ENCODE assay signal across 8 mouse cellular contexts in genomic region chr11:63128784-63129183, GRCm38 (mm10). TPM values are rescaled to one million over a fixed set of nuclear protein-coding genes. Genes with fewer than 3 reads are reported as not detected.
A peak's percentile ranks its signal among the peaks of the same experiment; 100 is the strongest.
DNase-seq lines count a peak whose midpoint lies in the region; ATAC-seq and TF ChIP-seq lines count a peak whose summit lies in the region.
"Had no signal": no experiment of that assay in that cellular context is flagged by ENCODE, and none has a peak within 500 bp of the region (broad histone marks: within the 10 kb centered on the region; RNA-seq: fewer than 3 reads in every experiment).

Gene Pmp22 (plus strand): TSS chr11:63128982.

- 0 out of 2 replicates have a peak, but pooled peaks cover 8% of the 10 kb centered on the region for H3K27me3 ChIP-seq in ES-Bruce4 (ENCODE audit: control insufficient read depth, insufficient read depth, low read length, poor library complexity, severe bottlenecking)
- peaks cover 19% of the 10 kb centered on the region for H3K27me3 ChIP-seq in hindbrain, embryonic 16.5 days (replicated peaks; ENCODE audit: control insufficient read depth, insufficient read depth, low read length)

- no peak within 1 kb of the TSS; the same call in 1 of the 2 replicates for H3K4me2 ChIP-seq in hindbrain, embryonic 16.5 days (ENCODE audit: low read length)

- H3K9me3 ChIP-seq in ES-Bruce4 (replicated peaks; ENCODE audit: control insufficient read depth, insufficient read depth, low read length, poor library complexity, severe bottlenecking) = no peaks in the 10 kb centered on the region
- H3K9me3 ChIP-seq in hindbrain, embryonic 16.5 days (ENCODE audit: control insufficient read depth, low read length) = no peaks in the 10 kb centered on the region

- no peak within 1 kb of the TSS for H3K27ac ChIP-seq in ES-Bruce4 (ENCODE audit: insufficient read depth, low read length)
- no peak within 1 kb of the TSS for H3K27ac ChIP-seq in hindbrain, embryonic 16.5 days (ENCODE audit: low read depth, low read length)

- TF ChIP-seq EP300 in ES-Bruce4 (IDR thresholded peaks at IDR 0.05; ENCODE audit: insufficient read depth, low read depth, low read length) = no peak

- no peaks in the 10 kb centered on the region for H3K36me3 ChIP-seq in ES-Bruce4 (ENCODE audit: control insufficient read depth, insufficient read depth, low read length, poor library complexity, severe bottlenecking)
- H3K36me3 ChIP-seq in hindbrain, embryonic 16.5 days (ENCODE audit: control insufficient read depth, insufficient read depth, low read length) = no peaks in the 10 kb centered on the region

- 70% methylated on average over 2 of the region's 2 CpGs for WGBS in hindbrain, embryonic 16.5 days

- H3K9ac ChIP-seq in ES-Bruce4 (ENCODE audit: low read depth, poor library complexity, severe bottlenecking) = no peak within 1 kb of the TSS
- H3K9ac ChIP-seq in hindbrain, embryonic 16.5 days (ENCODE audit: low read depth, low read length) = no peak within 1 kb of the TSS

- no peak for ATAC-seq in hindbrain, embryonic 16.5 days
- no peak for ATAC-seq in inflammation-experienced regulatory T-cells, adult 6 months

- H3K4me3 ChIP-seq in ES-Bruce4 (ENCODE audit: low read depth, low read length) = no peak within 1 kb of the TSS
- H3K4me3 ChIP-seq in hindbrain, embryonic 16.5 days (ENCODE audit: low read length) = no peak within 1 kb of the TSS

- no peak for TF ChIP-seq POLR2A in ES-Bruce4 (IDR thresholded peaks at IDR 0.05; ENCODE audit: insufficient read depth, low read length)

- DNase-seq in adrenal gland, adult 18-20 months (ENCODE audit: low spot score in 2 of 2) = no peak
- DNase-seq in gastrocnemius, postnatal 10 days = peak; percentile 52
- DNase-seq in lung, postnatal 10 days = peak; percentile 52
- DNase-seq in frontal cortex, postnatal 25 days (ENCODE audit: low spot score in 2 of 2) = no peak

- peaks cover 2% of the 10 kb centered on the region for H3K4me1 ChIP-seq in ES-Bruce4 (ENCODE audit: control insufficient read depth, insufficient read depth, low read length)
- H3K4me1 ChIP-seq in hindbrain, embryonic 16.5 days (ENCODE audit: control insufficient read depth, insufficient read depth, low read depth, low read length) = peaks cover 17% of the 10 kb centered on the region

- no peak for TF ChIP-seq CTCF in ES-Bruce4 (IDR thresholded peaks at IDR 0.05; ENCODE audit: low read depth, low read length)

RNA-seq across cellular contexts. Expression of gene Pmp22, which starts in this region (rescaled TPM):
- 55.0 and 57.8 TPM in 2 replicates for polyA plus RNA-seq in ES-Bruce4 (2011; ENCODE audit: insufficient read depth, insufficient read length, low read depth, missing spikeins)
- total RNA-seq in adrenal gland, adult 18-20 months (2021) = 100 to 1,000 TPM; 106 to 127 TPM
- total RNA-seq in gastrocnemius, postnatal 10 days (2021) = 100 to 1,000 TPM; 266 to 376 TPM
- polyA plus RNA-seq in hindbrain, embryonic 16.5 days (2015; fragmentation: Nextera tagmentation; extraction: Ambion mirVana) = 44.2 and 50.1 TPM in 2 replicates
- polyA plus RNA-seq in inflammation-experienced regulatory T-cells, adult 6 months (2017; shearing (Covaris generic)) = not detected
- total RNA-seq: common myeloid progenitor, adult 5-6 weeks had no signal

Comparison
In these comparisons a context has a peak if more than half of its experiments do, and no peak if none do; other contexts are left out.
1. RNA of gene Pmp22 (polyA plus RNA-seq): 55.0 to 57.8 TPM in ES-Bruce4 and 44.2 to 50.1 TPM in hindbrain, embryonic 16.5 days; not detected in inflammation-experienced regulatory T-cells, adult 6 months; every median in the first group is over 10 times any median in the second.
2. DNase-seq: peak in gastrocnemius, postnatal 10 days (single experiment) and lung, postnatal 10 days (single experiment); none in adrenal gland, adult 18-20 months (0 of 2) and frontal cortex, postnatal 25 days (0 of 2).